Mouse (Mus musculus): ENCODE results near the gene Crim1. TPM values are rescaled to one million over a fixed set of nuclear protein-coding genes. Genes with fewer than 3 reads are reported as not detected.

The Crim1 gene
- total and polyA plus RNA-seq, 3 experiments = 14.1 to 72.8 (median 21.9) TPM

DNA sequence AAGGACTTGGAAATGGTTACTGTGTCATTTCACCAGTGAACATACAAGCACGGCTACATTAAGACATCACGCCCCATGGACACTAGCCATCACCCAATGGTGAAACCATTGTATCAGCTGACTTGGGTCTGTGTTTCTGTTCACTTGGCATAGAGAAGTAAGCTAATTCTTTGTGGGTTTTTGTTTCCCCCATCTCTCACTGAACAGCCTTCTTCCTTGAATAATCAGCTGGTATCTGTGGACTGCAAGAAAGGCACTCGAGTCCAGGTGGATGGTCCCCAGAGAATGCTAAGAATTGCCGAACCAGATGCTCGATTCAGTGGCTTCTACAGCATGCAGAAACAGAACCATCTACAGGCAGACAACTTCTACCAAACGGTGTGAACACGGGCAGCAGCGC is 173.8 kb downstream of the Crim1 start (continued):
- TF ChIP-seq TCF12 (IDR thresholded peaks at IDR 0.05; ENCODE audit: low read depth, low read length) (peak; percentile 76; the same call in 1 of the 2 replicates), UBTF (IDR thresholded peaks at IDR 0.05; ENCODE audit: low read depth, low read length) (no peak)

DNA sequence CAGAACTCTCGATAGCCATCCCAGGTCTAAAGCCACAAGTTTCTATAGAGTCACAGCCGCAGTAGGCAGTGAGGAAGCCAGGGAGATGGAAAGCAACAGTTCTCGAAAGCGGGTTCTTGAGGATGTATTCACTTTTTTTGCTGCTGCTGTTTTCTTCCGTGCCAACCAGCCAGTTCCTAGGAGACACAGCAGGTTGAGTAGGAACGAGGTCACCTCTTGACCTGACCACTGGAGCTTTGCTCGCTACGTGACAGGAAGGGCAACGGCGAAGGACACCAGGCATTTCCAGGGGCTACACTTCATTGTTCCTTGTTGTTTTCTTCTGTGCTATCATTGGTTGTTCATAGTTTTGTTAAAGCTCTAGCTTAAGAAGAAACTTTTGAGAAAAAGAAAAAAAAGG is 174.7 kb downstream of the Crim1 start:
- Histone ChIP-seq H3K9me3 (replicated peaks; ENCODE audit: low read length) (no peaks in the 10 kb centered on the region), H3K4me2 (ENCODE audit: insufficient read depth, low read depth, poor library complexity, severe bottlenecking) (peak overlapping the region; percentile 69; the same call in 1 of the 2 replicates), H3K27me3 (replicated peaks) (no peaks in the 10 kb centered on the region), H3K79me2 (replicated peaks; ENCODE audit: control insufficient read depth, extremely low read depth, insufficient read depth, poor library complexity, severe bottlenecking) (no peaks in the 10 kb centered on the region), H3K4me1 (ENCODE audit: control insufficient read depth in 1 of 2, insufficient read depth in 2 of 2) (peaks cover 13 to 39% of the 10 kb centered on the region in 2 experiments), H3K27ac (ENCODE audit: insufficient read depth, low read depth) (peak overlapping the region; percentile 74), H3K4me3 (replicated peaks in 1 of 3; ENCODE audit: low read depth in 2 of 3, low read length in 2 of 3, poor library complexity in 1 of 3) (no peak overlapping the region), H3K9ac (ENCODE audit: insufficient read depth, low read depth) (0 out of 2 replicates have a peak overlapping the region, but pooled peaks have one; percentile 5), H3K36me3 (replicated peaks in 1 of 2; ENCODE audit: control insufficient read depth in 1 of 2, insufficient read depth in 1 of 2, low read length in 1 of 2) (peaks cover 34 to 76% of the 10 kb centered on the region in 2 experiments)
- in situ Hi-C loops (cut with MboI; ENCODE audit: low pct_ligation_motif_present, low pct_unique_long_range_greater_than_20kb, low sequenced_read_pairs) = no loop called here
- TF ChIP-seq TBP (conservative IDR thresholded peaks at IDR 0.05; ENCODE audit: low read depth, low read length) (no peak), MAFK (IDR thresholded peaks at IDR 0.05; ENCODE audit: insufficient replicate concordance, low read length) (no peak), MXI1 (IDR thresholded peaks at IDR 0.05; ENCODE audit: low read depth, low read length) (no peak), JUND (conservative IDR thresholded peaks at IDR 0.05; ENCODE audit: low read depth, low read length) (no peak), GABPA (IDR thresholded peaks at IDR 0.05; ENCODE audit: insufficient replicate concordance, low read depth, low read length) (no peak), MYC (IDR thresholded peaks at IDR 0.05; ENCODE audit: low read depth, low read length) (no peak), EP300 (IDR thresholded peaks at IDR 0.05; ENCODE audit: low read length) (no peak; the same call in 1 of the 2 replicates), USF2 (conservative IDR thresholded peaks at IDR 0.05; ENCODE audit: low read depth, low read length) (no peak), NELFE (IDR thresholded peaks at IDR 0.05; ENCODE audit: low read depth, low read length) (no peak), SIN3A (IDR thresholded peaks at IDR 0.05; ENCODE audit: low read length) (no peak), JUN (IDR thresholded peaks at IDR 0.05; ENCODE audit: insufficient read depth, low read depth, low read length) (no peak), RAD21 (IDR thresholded peaks at IDR 0.05; ENCODE audit: low read depth, low read length) (no peak), E2F4 (IDR thresholded peaks at IDR 0.05; ENCODE audit: insufficient replicate concordance, low read depth, low read length) (no peak), POLR2AphosphoS2 (IDR thresholded peaks at IDR 0.05; ENCODE audit: low read depth, low read length) (no peak), SMC3 (IDR thresholded peaks at IDR 0.05; ENCODE audit: low read depth, low read length) (no peak), KAT2A (IDR thresholded peaks at IDR 0.05; ENCODE audit: insufficient replicate concordance, low read length) (no peak), ZC3H11A (IDR thresholded peaks at IDR 0.05; ENCODE audit: low read depth, low read length) (no peak), HCFC1 (IDR thresholded peaks at IDR 0.05; ENCODE audit: low read depth, low read length) (no peak), MAZ (IDR thresholded peaks at IDR 0.05; ENCODE audit: low read depth, low read length) (no peak), POLR2A (IDR thresholded peaks at IDR 0.05; ENCODE audit: low read depth, low read length) (no peak)
- dilution Hi-C loops (cut with MboI; ENCODE audit: extremely low pct_ligation_motif_present, extremely low pct_unique_long_range_greater_than_20kb, low sequenced_read_pairs) = no loop called here
- no peak for DNase-seq (ENCODE audit: extremely low read depth)

Measured in CH12.LX (cell line).